Mouse (Mus musculus): ENCODE measurements around the gene Adra1d.

- TF ChIP-seq POLR2A (IDR thresholded peaks at IDR 0.05; ENCODE audit: borderline replicate concordance, extremely low read depth, insufficient read depth, insufficient read length, poor library complexity, severe bottlenecking) (no peak), CTCF (IDR thresholded peaks at IDR 0.05; ENCODE audit: borderline replicate concordance, extremely low read depth, insufficient read depth, insufficient read length) (no peak)
Measured at GRCm38 (mm10) chr2:131497224-131497856, 64.7 kb downstream of the Adra1d start.

Measured in brain, embryonic 14.5 days (tissue).